Mouse (Mus musculus) stomach, postnatal 0 days (tissue): ENCODE measurements at regions not wholly inside any gene's neighbourhood (a gene's known extent, or its start where the extent isn't known, plus 50 kb on each side); places are given as distances from the start of the nearest gene placed in this dataset.

ENCODE experiments used
- CTCF ChIP-seq: IDR thresholded peaks from 2 replicates; pipeline ENCODE4 v1.5.1; 2016; ENCODE audit warnings: antibody characterized with exemption, low read depth, mild to moderate bottlenecking, moderate library complexity
- EP300 ChIP-seq: optimal IDR thresholded peaks from 2 replicates; pipeline ENCODE3; 2016; ENCODE audit warnings: antibody characterized with exemption

DNA sequence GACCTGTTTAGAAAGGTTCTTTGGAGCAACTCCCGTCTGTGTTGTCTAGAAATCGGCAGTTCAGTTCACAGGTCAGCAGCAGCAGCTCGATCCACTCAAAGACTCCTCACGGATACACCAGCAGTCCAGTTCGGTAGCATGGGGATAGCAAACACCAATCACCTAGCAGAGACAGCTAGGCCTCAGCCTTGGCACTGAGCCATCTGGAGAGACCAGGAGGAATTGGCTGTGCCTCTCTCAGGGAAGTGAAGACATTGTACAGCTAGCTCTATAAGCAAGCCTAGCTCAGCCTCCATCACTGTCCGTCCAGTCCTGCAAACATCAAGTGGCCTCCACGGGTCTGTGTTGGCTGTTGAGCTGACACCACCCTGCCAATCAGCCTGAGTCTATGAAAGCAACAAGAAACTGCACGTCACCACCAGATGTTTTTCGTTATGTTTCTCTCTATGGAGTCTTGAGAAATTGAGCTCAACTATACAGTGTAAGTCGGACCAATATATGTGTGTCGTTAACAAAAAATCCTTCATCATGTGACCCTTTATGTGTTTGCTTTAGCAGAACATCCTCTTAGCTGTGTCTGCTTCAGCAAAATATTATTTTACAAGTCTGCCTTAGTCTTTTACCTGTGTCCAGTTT, 209.3 kb downstream of the Plxna1 start:
- no peak for TF ChIP-seq EP300
- no peak for TF ChIP-seq CTCF
